Mouse (Mus musculus): ENCODE measurements around the gene Gcc1.

GRCm38 (mm10) chr6:28411236-28411635 is 17.0 kb downstream of the Gcc1 start:
- TF ChIP-seq POLR2AphosphoS5 (IDR thresholded peaks at IDR 0.05; ENCODE audit: borderline replicate concordance, low read depth, low read length), result no peak
- no peak for TF ChIP-seq EP300 (IDR thresholded peaks at IDR 0.05; ENCODE audit: low read depth in 1 of 2, low read length in 2 of 2)
- TF ChIP-seq POLR2A (IDR thresholded peaks at IDR 0.05; ENCODE audit: control insufficient read depth in 1 of 2, insufficient read depth in 1 of 2, low read depth in 1 of 2, low read length in 2 of 2, poor library complexity in 1 of 2), result no peak
- no peak for TF ChIP-seq MAZ (IDR thresholded peaks at IDR 0.05; ENCODE audit: low read depth, low read length)
- TF ChIP-seq ELF1 (IDR thresholded peaks at IDR 0.05; ENCODE audit: low read depth, low read length), result no peak
- TF ChIP-seq CTCF (IDR thresholded peaks at IDR 0.05 in 2 of 3, conservative IDR thresholded peaks at IDR 0.05 in 1 of 3; ENCODE audit: control insufficient read depth in 1 of 3, insufficient read depth in 1 of 3, low read depth in 2 of 3, low read length in 3 of 3, poor library complexity in 1 of 3, severe bottlenecking in 1 of 3), result no peak
- TF ChIP-seq USF2 (IDR thresholded peaks at IDR 0.05; ENCODE audit: borderline replicate concordance in 1 of 2, insufficient read depth in 1 of 2, low read depth in 1 of 2, low read length in 2 of 2), result no peak
- no peak for TF ChIP-seq TBP (IDR thresholded peaks at IDR 0.05; ENCODE audit: low read depth, low read length)
- no peak for TF ChIP-seq MAX (IDR thresholded peaks at IDR 0.05; ENCODE audit: low read length)
- no peak for TF ChIP-seq ZKSCAN1 (IDR thresholded peaks at IDR 0.05; ENCODE audit: low read depth, low read length)
- no peak for TF ChIP-seq GATA1 (IDR thresholded peaks at IDR 0.05; ENCODE audit: low read depth, low read length)
- TF ChIP-seq UBTF (IDR thresholded peaks at IDR 0.05; ENCODE audit: borderline replicate concordance, insufficient read depth, low read depth, low read length), result no peak
- TF ChIP-seq CHD2 (IDR thresholded peaks at IDR 0.05; ENCODE audit: low read length), result no peak

Measured in MEL (cell line).